Mouse (Mus musculus): ENCODE data around the gene Nkiras2. TPM values are rescaled to one million over a fixed set of nuclear protein-coding genes. Genes with fewer than 3 reads are reported as not detected.
"Not testable (repeated sequence)": the region's sequence is repeated elsewhere in the genome, so short reads cannot be mapped to it uniquely, and the experiment has no call there.

Gene Nkiras2
- polyA plus RNA-seq, 1 experiment from 2014 or later = 119 TPM

GRCm38 (mm10) chr11:100581756-100582155 lies 37.3 kb upstream of the Nkiras2 start:
- H3K4me1 ChIP-seq (replicated peaks) = peaks cover 6% of the 10 kb centered on the region; the same call in 1 of the 2 replicates
- no peaks in the 10 kb centered on the region for H3K9me3 ChIP-seq
- no peak overlapping the region for H3K4me3 ChIP-seq
- 92% methylated on average over 4 of the region's 4 CpGs for WGBS
- no peak overlapping the region for H3K27ac ChIP-seq
- H3K36me3 ChIP-seq = peaks cover 97% of the 10 kb centered on the region
- H3K27me3 ChIP-seq (ENCODE audit: insufficient read depth, poor library complexity, severe bottlenecking) = no peaks in the 10 kb centered on the region
- DNase-seq (ENCODE audit: low spot score) = no peak

DNA sequence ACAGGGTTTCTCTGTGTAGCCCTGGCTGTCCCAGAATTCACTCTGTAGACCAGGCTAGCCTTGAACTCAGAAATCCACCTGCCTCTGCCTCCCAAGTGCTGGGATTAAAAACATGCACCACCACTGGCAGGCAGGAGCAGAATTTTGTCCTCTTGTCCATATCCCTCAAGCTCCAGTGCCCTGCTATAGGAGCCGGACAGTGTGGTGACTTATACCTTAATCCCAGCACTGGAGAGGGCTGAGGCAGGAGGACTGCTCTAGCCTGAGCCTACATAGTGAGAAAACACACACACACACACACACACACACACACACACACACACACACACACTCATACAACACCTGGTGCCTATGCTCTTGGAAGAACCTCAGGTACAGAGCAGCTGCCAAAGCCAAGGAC lies 36.6 kb upstream of the Nkiras2 start:
- not testable (repeated sequence) for H3K27me3 ChIP-seq (ENCODE audit: insufficient read depth, poor library complexity, severe bottlenecking); H3K4me3 ChIP-seq; H3K4me1 ChIP-seq (replicated peaks); H3K9me3 ChIP-seq; DNase-seq (ENCODE audit: low spot score); H3K27ac ChIP-seq
- WGBS = 100% methylated on average over 1 of the region's 1 CpGs
- H3K36me3 ChIP-seq = peaks cover 99% of the 10 kb centered on the region

- Histone ChIP-seq H3K27me3 (ENCODE audit: insufficient read depth, poor library complexity, severe bottlenecking) (no peaks in the 10 kb centered on the region), H3K36me3 (peaks cover 100% of the 10 kb centered on the region), H3K27ac (no peak overlapping the region), H3K9me3 (no peaks in the 10 kb centered on the region), H3K4me3 (no peak overlapping the region), H3K4me1 (replicated peaks) (peaks cover 5% of the 10 kb centered on the region; the same call in 1 of the 2 replicates)
- 92% methylated on average over 2 of the region's 2 CpGs for WGBS
- no peak for DNase-seq (ENCODE audit: low spot score)
Measured at GRCm38 (mm10) chr11:100582836-100583235, 36.2 kb upstream of the Nkiras2 start.

DNA sequence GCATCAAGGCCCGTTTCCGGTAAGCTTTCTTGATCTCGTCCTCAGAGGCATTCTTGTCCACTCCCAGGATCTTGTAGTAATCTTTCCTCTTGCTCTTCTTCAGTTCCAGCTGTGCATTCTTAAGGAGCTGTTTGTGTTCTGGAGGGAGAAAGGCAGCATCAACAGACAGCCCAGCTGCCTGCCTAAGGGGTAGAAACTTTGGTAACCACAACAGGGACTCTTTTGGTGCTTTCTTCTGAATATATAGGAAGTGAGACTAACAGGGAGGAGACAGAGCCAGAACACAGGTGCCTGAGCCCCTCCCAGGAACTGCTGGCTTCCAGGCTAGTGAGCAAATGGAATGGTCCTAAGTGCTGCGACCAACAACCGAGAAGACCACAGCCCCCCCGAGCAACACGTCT lies 34.5 kb upstream of the Nkiras2 start:
- H3K4me1 ChIP-seq (replicated peaks) = no peaks in the 10 kb centered on the region
- H3K36me3 ChIP-seq = peaks cover 100% of the 10 kb centered on the region
- H3K9me3 ChIP-seq = no peaks in the 10 kb centered on the region
- no peaks in the 10 kb centered on the region for H3K27me3 ChIP-seq (ENCODE audit: insufficient read depth, poor library complexity, severe bottlenecking)
- 93% methylated on average over 7 of the region's 7 CpGs for WGBS
- H3K27ac ChIP-seq = no peak overlapping the region
- no peak for DNase-seq (ENCODE audit: low spot score)
- H3K4me3 ChIP-seq = no peak overlapping the region

- no peak for DNase-seq (ENCODE audit: low spot score)
- no peaks in the 10 kb centered on the region for H3K9me3 ChIP-seq
- H3K27ac ChIP-seq = no peak overlapping the region
- 98% methylated on average over 3 of the region's 3 CpGs for WGBS
- no peaks in the 10 kb centered on the region for H3K4me1 ChIP-seq (replicated peaks)
- no peak overlapping the region for H3K4me3 ChIP-seq
- peaks cover 100% of the 10 kb centered on the region for H3K36me3 ChIP-seq
- H3K27me3 ChIP-seq (ENCODE audit: insufficient read depth, poor library complexity, severe bottlenecking) = no peaks in the 10 kb centered on the region
Measured at GRCm38 (mm10) chr11:100585148-100585547, 33.9 kb upstream of the Nkiras2 start.

DNA sequence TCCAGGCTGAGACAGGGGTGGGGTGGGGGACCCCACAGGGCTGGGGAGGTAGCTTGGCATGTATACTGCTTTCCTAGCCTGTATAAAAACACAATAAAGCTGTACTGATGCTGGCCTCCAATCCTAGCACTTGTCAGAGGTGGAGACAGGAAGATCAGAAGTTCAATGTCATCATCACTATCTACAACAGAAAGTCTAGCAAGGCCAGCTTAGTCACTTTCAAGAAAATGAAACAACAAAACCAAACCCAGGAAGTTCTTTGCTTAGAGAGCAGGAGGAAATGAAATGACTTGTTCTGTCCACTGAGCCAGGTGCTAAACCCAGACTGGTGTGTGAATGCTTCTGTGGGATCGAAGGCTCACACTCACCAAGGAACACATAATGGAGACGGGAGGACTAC lies 30.6 kb upstream of the Nkiras2 start:
- H3K27me3 ChIP-seq (ENCODE audit: insufficient read depth, poor library complexity, severe bottlenecking) = no peaks in the 10 kb centered on the region
- WGBS = 95% methylated on average over 2 of the region's 2 CpGs
- no peak overlapping the region for H3K4me3 ChIP-seq
- DNase-seq (ENCODE audit: low spot score) = no peak
- H3K27ac ChIP-seq = no peak overlapping the region
- no peaks in the 10 kb centered on the region for H3K9me3 ChIP-seq
- no peaks in the 10 kb centered on the region for H3K4me1 ChIP-seq (replicated peaks)
- peaks cover 100% of the 10 kb centered on the region for H3K36me3 ChIP-seq

- 91% methylated on average over 11 of the region's 11 CpGs for WGBS
- Histone ChIP-seq H3K4me1 (replicated peaks) (no peaks in the 10 kb centered on the region), H3K36me3 (peaks cover 100% of the 10 kb centered on the region)
Measured at GRCm38 (mm10) chr11:100592346-100593046, 26.5 kb upstream of the Nkiras2 start.

DNA sequence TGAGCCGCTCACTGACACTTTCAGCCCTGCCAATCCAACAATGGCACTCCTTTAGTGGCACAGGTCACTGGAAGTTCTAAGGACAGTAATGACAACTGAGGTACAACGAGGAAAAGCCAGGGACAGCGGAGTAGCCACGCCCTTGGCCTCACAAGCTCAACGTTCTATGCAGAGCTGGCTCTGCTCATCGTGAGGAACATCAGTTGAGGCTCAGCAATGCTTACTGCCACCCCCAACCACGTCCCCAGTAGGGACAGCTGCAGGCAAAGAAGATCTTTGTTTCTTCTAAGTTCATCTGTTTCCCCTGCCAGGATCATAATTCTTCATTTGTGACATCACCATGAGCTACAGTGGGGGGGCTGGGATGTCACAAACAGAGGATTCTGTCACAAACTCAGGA lies 24.4 kb upstream of the Nkiras2 start:
- WGBS = 91% methylated on average over 7 of the region's 7 CpGs
- Histone ChIP-seq H3K27ac (no peak overlapping the region), H3K9me3 (no peaks in the 10 kb centered on the region), H3K4me3 (no peak overlapping the region), H3K36me3 (peaks cover 100% of the 10 kb centered on the region), H3K27me3 (ENCODE audit: insufficient read depth, poor library complexity, severe bottlenecking) (no peaks in the 10 kb centered on the region), H3K4me1 (replicated peaks) (no peaks in the 10 kb centered on the region)
- no peak for DNase-seq (ENCODE audit: low spot score)

More at GRCm38 (mm10) chr11:100592346-100593046, 26.5 kb upstream of the Nkiras2 start:
- Histone ChIP-seq H3K9me3 (no peaks in the 10 kb centered on the region), H3K27me3 (ENCODE audit: insufficient read depth, poor library complexity, severe bottlenecking) (no peaks in the 10 kb centered on the region), H3K4me3 (no peak overlapping the region), H3K27ac (no peak overlapping the region)
- no peak for DNase-seq (ENCODE audit: low spot score)

DNA sequence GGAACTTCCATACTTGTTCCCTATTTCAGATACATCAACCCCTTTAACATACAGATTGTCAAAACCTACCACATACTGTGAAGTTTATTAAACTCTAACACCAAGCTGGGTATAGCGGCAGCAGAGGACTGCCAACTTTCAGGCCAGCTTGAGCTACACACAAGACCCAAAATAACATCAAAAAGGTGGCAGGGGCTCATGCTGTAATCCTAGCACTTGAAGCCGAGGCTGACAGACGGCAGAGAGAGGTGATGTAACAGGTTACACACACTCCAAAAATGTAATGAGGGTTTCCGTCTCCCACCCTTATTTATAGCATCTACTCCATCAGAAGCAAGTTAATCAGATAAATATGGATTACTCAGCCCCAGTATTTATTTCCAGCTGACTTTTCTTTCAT lies 23.5 kb upstream of the Nkiras2 start:
- no peak overlapping the region for H3K4me3 ChIP-seq
- H3K9me3 ChIP-seq = no peaks in the 10 kb centered on the region
- H3K4me1 ChIP-seq (replicated peaks) = no peaks in the 10 kb centered on the region
- H3K27me3 ChIP-seq (ENCODE audit: insufficient read depth, poor library complexity, severe bottlenecking) = no peaks in the 10 kb centered on the region
- 90% methylated on average over 4 of the region's 4 CpGs for WGBS
- H3K27ac ChIP-seq = no peak overlapping the region
- no peak for DNase-seq (ENCODE audit: low spot score)
- H3K36me3 ChIP-seq = peaks cover 100% of the 10 kb centered on the region

GRCm38 (mm10) chr11:100598074-100598473 lies 21.0 kb upstream of the Nkiras2 start:
- Histone ChIP-seq H3K9me3 (no peaks in the 10 kb centered on the region), H3K27me3 (ENCODE audit: insufficient read depth, poor library complexity, severe bottlenecking) (no peaks in the 10 kb centered on the region), H3K27ac (no peak overlapping the region), H3K36me3 (peaks cover 97% of the 10 kb centered on the region), H3K4me1 (replicated peaks) (no peaks in the 10 kb centered on the region), H3K4me3 (no peak overlapping the region)
- DNase-seq (ENCODE audit: low spot score) = no peak
- 92% methylated on average over 4 of the region's 4 CpGs for WGBS

GRCm38 (mm10) chr11:100601372-100601771 lies 17.7 kb upstream of the Nkiras2 start:
- Histone ChIP-seq H3K9me3 (no peaks in the 10 kb centered on the region), H3K27ac (no peak overlapping the region), H3K27me3 (ENCODE audit: insufficient read depth, poor library complexity, severe bottlenecking) (no peaks in the 10 kb centered on the region), H3K4me1 (replicated peaks) (no peaks in the 10 kb centered on the region), H3K4me3 (no peak overlapping the region), H3K36me3 (peaks cover 85% of the 10 kb centered on the region)
- DNase-seq (ENCODE audit: low spot score) = no peak
- WGBS = 95% methylated on average over 3 of the region's 3 CpGs

GRCm38 (mm10) chr11:100603155-100603554 lies 15.9 kb upstream of the Nkiras2 start:
- Histone ChIP-seq H3K36me3 (peaks cover 80% of the 10 kb centered on the region), H3K4me3 (no peak overlapping the region), H3K27me3 (ENCODE audit: insufficient read depth, poor library complexity, severe bottlenecking) (no peaks in the 10 kb centered on the region), H3K4me1 (replicated peaks) (no peaks in the 10 kb centered on the region), H3K27ac (no peak overlapping the region), H3K9me3 (no peaks in the 10 kb centered on the region)
- DNase-seq (ENCODE audit: low spot score) = no peak
- WGBS = 93% methylated on average over 9 of the region's 9 CpGs

DNA sequence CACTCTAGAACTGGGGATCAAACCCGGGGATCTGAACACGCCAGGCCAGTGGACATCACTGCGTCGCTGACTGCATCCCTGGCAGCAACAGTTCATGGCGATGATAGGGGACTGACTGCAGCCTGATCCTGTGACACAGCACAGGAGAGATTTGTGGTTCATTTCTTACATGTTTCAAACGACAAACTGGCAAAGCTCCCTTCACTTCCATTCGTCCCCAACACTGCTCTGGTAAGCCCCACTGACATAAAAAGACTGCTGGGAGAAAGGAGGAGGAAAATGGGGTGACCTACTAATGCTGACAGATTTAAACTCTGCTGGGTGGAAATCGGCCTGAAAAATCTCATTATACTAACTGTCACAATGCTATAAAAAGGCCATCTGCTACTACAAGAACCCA lies 15.2 kb upstream of the Nkiras2 start:
- H3K9me3 ChIP-seq = no peaks in the 10 kb centered on the region
- H3K36me3 ChIP-seq = peaks cover 80% of the 10 kb centered on the region
- no peak for DNase-seq (ENCODE audit: low spot score)
- H3K4me1 ChIP-seq (replicated peaks) = no peaks in the 10 kb centered on the region
- no peak overlapping the region for H3K4me3 ChIP-seq
- no peaks in the 10 kb centered on the region for H3K27me3 ChIP-seq (ENCODE audit: insufficient read depth, poor library complexity, severe bottlenecking)
- no peak overlapping the region for H3K27ac ChIP-seq
- 95% methylated on average over 8 of the region's 8 CpGs for WGBS
